Mouse (Mus musculus) forebrain, embryonic 12.5 days (tissue): ENCODE measurements around the gene Olfr51. TPM values are rescaled to one million over a fixed set of nuclear protein-coding genes. Genes with fewer than 3 reads are reported as not detected.
"Not testable (repeated sequence)": the region's sequence is repeated elsewhere in the genome, so short reads cannot be mapped to it uniquely, and the experiment has no call there.

ENCODE experiments used
- ATAC-seq: fragments of 200-750 bp; cut with Nextera tagmentation; 2 replicates; pipeline ENCODE4 v1.8.0; 2017; ENCODE audit warnings: moderate TSS enrichment; ENCODE audit not compliant: low FRiP score
- H3K27ac ChIP-seq: fragments of 300-500 bp; sonication (generic); 2 replicates; pipeline ENCODE4 v1.5.1; 2016; ENCODE audit warnings: mild to moderate bottlenecking
- H3K27me3 ChIP-seq: fragments of 300-500 bp; sonication (generic); 2 replicates; pipeline ENCODE4 v1.6.1; 2016; ENCODE audit warnings: mild to moderate bottlenecking
- H3K36me3 ChIP-seq: fragments of 300-500 bp; sonication (generic); replicated peaks from 2 replicates; pipeline ENCODE4 v1.6.1; 2016; ENCODE audit warnings: mild to moderate bottlenecking
- H3K4me1 ChIP-seq: fragments of 300-500 bp; sonication (generic); 2 replicates; pipeline ENCODE4 v1.6.1; 2016
- H3K4me2 ChIP-seq: fragments of 300-500 bp; sonication (generic); 2 replicates; pipeline ENCODE4 v1.6.1; 2016; ENCODE audit warnings: mild to moderate bottlenecking, moderate library complexity
- H3K4me3 ChIP-seq: fragments of 300-500 bp; sonication (generic); replicated peaks from 2 replicates; pipeline ENCODE4 v1.5.1; 2016; ENCODE audit warnings: mild to moderate bottlenecking
- H3K9ac ChIP-seq: fragments of 300-500 bp; sonication (generic); 2 replicates; pipeline ENCODE4 v1.6.1; 2016; ENCODE audit warnings: mild to moderate bottlenecking
- H3K9me3 ChIP-seq: fragments of 300-500 bp; sonication (generic); 2 replicates; pipeline ENCODE4 v1.6.1; 2016
- WGBS: fragments of 180-500 bp; shearing (Covaris S2); methylation state at CpG from one replicate; pipeline ENCODE4 v1.1.7; 2016; 5-methylcytosine and 5-hydroxymethylcytosine counted together
- polyA plus RNA-seq: library from polyadenylated mRNA; unstranded; fragments of >200 nt; fragmentation: Nextera tagmentation; extraction: Ambion mirVana; gene quantifications from 2 replicates; pipeline ENCODE4 v1.2.1, GENCODE M21; 2016

Olfr51 gene
- polyA plus RNA-seq, result not detected in 2 replicates

DNA sequence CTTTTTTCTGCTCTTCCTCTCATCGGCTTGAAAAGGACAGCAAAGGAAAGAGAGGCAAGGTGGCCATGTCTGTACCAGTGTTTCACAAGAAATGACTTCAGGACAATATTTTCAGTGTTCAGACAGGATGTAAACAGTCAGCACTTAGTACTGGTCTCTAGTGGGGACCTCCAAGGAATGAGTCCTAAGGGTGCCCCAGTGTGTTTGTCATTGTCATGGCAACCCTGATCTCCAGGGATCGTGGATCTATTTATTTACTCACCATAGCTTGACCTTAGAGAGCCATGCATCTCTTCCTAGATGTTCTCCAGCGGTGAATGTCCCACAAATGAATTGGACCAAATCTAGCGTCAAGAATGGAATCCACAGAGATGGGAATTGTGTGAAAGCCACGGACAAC lies at the start of gene Olfr51:
Gene Olfr51, plus strand, starts transcription at position 301 of the 400 bp plus-strand sequence.
- Histone ChIP-seq H3K4me3 (no peak within 1 kb of the TSS), H3K27ac (no peak within 1 kb of the TSS), H3K4me2 (no peak within 1 kb of the TSS), H3K36me3 (no peaks in the 10 kb centered on the region), H3K9me3 (no peaks in the 10 kb centered on the region), H3K4me1 (no peaks in the 10 kb centered on the region), H3K27me3 (no peaks in the 10 kb centered on the region; the same call in 1 of the 2 replicates), H3K9ac (no peak within 1 kb of the TSS)
- no peak for ATAC-seq
- WGBS, result 87% methylated on average over 5 of the region's 5 CpGs

DNA sequence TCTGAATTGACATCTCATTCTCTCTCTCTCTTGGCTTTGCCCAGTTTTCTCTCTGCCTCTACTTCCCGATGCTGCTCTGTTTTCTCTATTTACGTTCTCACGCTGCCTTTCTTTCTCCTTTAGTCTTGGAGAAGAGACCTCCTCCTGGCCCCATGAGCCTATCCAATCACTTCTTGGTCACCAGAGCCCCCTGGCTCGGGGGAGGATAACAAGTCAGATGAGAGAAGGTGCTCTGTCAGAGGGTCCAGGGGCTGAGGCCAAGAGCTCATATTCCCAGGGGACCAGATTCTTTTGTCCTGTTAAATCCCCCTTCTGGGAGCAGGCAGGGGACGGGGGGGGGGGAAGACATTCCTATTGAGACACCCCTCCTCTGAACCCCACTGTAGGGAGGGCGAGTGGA lies 49.7 kb upstream of the Olfr51 start, which contains the start of gene Prop1:
Gene Prop1, minus strand, starts transcription at position 101 of the 400 bp plus-strand sequence.
- H3K4me3 ChIP-seq, result no peak within 1 kb of the TSS
- H3K27me3 ChIP-seq, result no peaks in the 10 kb centered on the region
- WGBS, result 75% methylated on average over 6 of the region's 6 CpGs
- no peak for ATAC-seq
- no peaks in the 10 kb centered on the region for H3K9me3 ChIP-seq
- no peaks in the 10 kb centered on the region for H3K36me3 ChIP-seq
- H3K9ac ChIP-seq, result no peak within 1 kb of the TSS
- H3K4me1 ChIP-seq, result no peaks in the 10 kb centered on the region
- no peak within 1 kb of the TSS for H3K4me2 ChIP-seq
- no peak within 1 kb of the TSS for H3K27ac ChIP-seq

DNA sequence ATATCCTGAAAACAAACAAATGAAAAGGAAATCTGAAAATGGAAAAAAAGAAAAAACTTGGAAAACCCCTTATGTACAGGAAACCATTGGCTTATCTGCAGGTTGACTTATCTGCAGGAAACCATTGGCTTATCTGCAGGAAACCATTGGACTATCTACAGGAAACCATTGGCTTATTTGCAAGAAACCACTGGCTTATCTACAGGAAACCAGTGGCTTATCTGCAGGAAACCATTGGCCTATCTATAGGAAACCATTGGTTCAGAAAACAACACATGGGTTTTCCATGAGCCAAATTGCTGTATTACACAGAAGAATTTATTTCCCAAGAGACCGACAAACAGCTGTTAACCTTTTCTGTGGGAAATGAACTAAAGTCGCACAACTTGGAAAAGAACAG lies 38.5 kb upstream of the Olfr51 start:
- Histone ChIP-seq H3K4me2 (no peak overlapping the region), H3K9me3 (no peaks in the 10 kb centered on the region), H3K9ac (no peak overlapping the region), H3K4me1 (no peaks in the 10 kb centered on the region; the same call in 1 of the 2 replicates), H3K27ac (no peak overlapping the region), H3K36me3 (no peaks in the 10 kb centered on the region), H3K4me3 (no peak overlapping the region), H3K27me3 (no peaks in the 10 kb centered on the region)
- no peak for ATAC-seq
- 90% methylated on average over 2 of the region's 2 CpGs for WGBS

DNA sequence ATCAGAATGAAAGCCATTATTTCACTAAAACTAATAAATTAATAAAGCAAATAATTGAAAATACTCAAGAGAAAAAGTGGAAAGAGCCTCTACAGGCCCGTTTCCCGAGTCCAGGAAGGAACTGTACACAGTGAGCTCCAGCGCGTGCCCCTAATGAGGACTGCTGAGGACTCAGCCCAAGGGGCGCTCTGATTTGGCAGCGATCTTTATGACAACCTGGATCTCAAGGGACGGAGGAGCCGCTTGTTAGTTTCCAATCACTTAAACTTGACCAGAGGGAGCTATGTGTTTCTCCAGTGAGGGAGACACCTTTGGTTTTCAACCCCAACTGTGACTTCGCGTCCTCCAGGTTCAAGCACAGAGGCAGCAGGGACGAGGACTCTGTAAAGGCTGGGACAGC lies 37.2 kb upstream of the Olfr51 start, which contains the start of gene Olfr1378:
Gene Olfr1378, plus strand, starts transcription at position 301 of the 400 bp plus-strand sequence.
- H3K27ac ChIP-seq, result no peak within 1 kb of the TSS
- no peak within 1 kb of the TSS for H3K4me3 ChIP-seq
- H3K9ac ChIP-seq, result no peak within 1 kb of the TSS
- WGBS, result 92% methylated on average over 11 of the region's 11 CpGs
- H3K36me3 ChIP-seq, result no peaks in the 10 kb centered on the region
- H3K4me1 ChIP-seq, result no peaks in the 10 kb centered on the region; the same call in 1 of the 2 replicates
- no peak within 1 kb of the TSS for H3K4me2 ChIP-seq
- H3K9me3 ChIP-seq, result no peaks in the 10 kb centered on the region
- H3K27me3 ChIP-seq, result no peaks in the 10 kb centered on the region
- no peak for ATAC-seq

DNA sequence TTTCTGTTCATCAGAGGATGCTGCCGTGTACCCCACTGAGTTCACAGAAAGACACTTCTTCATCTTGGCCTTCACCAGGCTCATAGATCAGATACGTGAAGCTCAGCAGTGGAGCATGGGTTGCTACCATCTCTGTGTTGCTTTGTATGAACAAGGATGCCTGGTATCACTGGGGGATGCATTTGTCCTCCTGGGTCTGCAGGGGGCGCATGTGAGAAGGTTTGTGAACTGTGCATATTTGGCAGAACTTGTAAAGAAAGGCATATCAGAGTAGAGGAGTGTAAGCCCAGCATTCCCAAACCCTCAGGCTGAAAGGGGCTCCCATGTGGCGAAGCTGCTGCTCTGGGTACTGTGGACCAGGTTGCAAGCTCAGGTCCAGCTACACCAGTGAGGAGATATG lies 26.2 kb upstream of the Olfr51 start:
- Histone ChIP-seq H3K9ac (no peak overlapping the region), H3K27ac (no peak overlapping the region), H3K4me1 (no peaks in the 10 kb centered on the region), H3K27me3 (no peaks in the 10 kb centered on the region), H3K9me3 (no peaks in the 10 kb centered on the region), H3K4me3 (no peak overlapping the region), H3K4me2 (no peak overlapping the region), H3K36me3 (no peaks in the 10 kb centered on the region)
- ATAC-seq, result no peak
- 68% methylated on average over 4 of the region's 4 CpGs for WGBS

DNA sequence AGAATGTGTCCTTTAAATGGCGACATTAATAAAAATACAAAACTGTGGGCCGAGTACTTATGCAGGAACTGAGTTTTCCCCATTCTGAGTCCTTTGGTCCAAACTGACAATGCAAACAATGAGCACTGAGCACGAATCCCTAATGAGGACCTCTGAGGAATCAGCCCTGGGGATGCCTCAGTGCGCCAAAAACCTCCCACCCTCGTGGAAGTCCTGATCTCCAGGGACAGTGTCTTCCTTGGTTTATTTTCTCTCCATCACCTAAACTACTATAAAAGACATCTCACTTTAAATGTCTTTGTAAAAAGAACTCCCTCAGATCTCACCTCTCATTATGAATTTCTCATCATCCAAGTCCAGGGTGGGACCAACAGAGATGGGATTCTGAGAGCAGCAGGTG lies 21.7 kb upstream of the Olfr51 start, which contains the start of gene Olfr1377:
Gene Olfr1377, plus strand, starts transcription at position 301 of the 400 bp plus-strand sequence.
- ATAC-seq, result no peak
- WGBS, result 64% methylated on average over 5 of the region's 5 CpGs
- no peak within 1 kb of the TSS for H3K27ac ChIP-seq
- no peak within 1 kb of the TSS for H3K4me2 ChIP-seq
- H3K4me3 ChIP-seq, result no peak within 1 kb of the TSS
- H3K4me1 ChIP-seq, result no peaks in the 10 kb centered on the region
- no peaks in the 10 kb centered on the region for H3K9me3 ChIP-seq
- no peaks in the 10 kb centered on the region for H3K36me3 ChIP-seq
- no peak within 1 kb of the TSS for H3K9ac ChIP-seq
- no peaks in the 10 kb centered on the region for H3K27me3 ChIP-seq

DNA sequence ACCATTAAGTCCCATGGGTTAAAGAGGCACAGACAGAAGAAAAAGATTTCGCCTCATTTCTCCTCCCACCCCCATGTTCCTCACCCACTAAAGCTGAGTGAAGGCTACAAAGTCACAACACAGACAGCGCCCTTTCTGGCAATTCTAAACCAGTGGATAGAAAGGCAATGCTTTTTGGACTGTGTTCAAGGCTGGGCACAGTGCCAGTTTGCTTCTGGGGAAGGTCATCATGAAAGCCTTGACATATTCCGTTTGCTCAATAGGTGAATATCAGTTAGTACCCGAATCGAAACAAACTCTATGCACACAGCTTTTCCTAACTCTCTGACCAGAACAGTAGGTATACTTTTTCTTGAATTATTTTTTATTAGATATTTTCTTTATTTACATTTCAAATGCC lies 8.4 kb downstream of the Olfr51 start:
- no peak for ATAC-seq
- H3K4me1 ChIP-seq, result no peaks in the 10 kb centered on the region
- no peaks in the 10 kb centered on the region for H3K9me3 ChIP-seq
- no peak overlapping the region for H3K9ac ChIP-seq
- H3K4me3 ChIP-seq, result no peak overlapping the region
- H3K27me3 ChIP-seq, result no peaks in the 10 kb centered on the region
- WGBS, result 85% methylated on average over 5 of the region's 5 CpGs
- H3K27ac ChIP-seq, result no peak overlapping the region
- no peaks in the 10 kb centered on the region for H3K36me3 ChIP-seq
- H3K4me2 ChIP-seq, result no peak overlapping the region

DNA sequence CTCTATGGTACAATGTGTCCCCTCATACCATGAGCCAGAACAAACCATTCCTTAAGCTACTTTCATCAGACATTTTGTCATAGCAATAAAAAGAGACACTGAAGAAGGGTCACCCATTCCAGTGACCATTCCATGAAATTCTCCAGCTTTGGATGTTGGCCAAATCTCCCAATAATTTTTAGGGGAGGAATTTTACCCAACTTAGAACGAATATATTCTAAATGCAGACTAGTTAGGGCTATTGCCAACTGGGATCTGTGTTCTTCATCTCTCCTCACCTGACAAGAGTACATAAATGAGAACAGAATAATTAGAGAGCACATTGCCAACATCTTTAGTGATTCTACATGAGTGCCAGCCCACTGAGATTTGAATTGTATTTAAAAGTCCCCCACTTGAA lies 10.5 kb downstream of the Olfr51 start, which contains the start of gene Olfr54:
Gene Olfr54, plus strand, starts transcription at position 301 of the 400 bp plus-strand sequence.
- no peak within 1 kb of the TSS for H3K27ac ChIP-seq
- H3K27me3 ChIP-seq, result no peaks in the 10 kb centered on the region
- H3K9me3 ChIP-seq, result no peaks in the 10 kb centered on the region
- no peak for ATAC-seq
- WGBS, result 68% methylated on average over 1 of the region's 1 CpGs
- no peak within 1 kb of the TSS for H3K4me2 ChIP-seq
- H3K4me3 ChIP-seq, result no peak within 1 kb of the TSS
- no peak within 1 kb of the TSS for H3K9ac ChIP-seq
- no peaks in the 10 kb centered on the region for H3K4me1 ChIP-seq
- no peaks in the 10 kb centered on the region for H3K36me3 ChIP-seq

DNA sequence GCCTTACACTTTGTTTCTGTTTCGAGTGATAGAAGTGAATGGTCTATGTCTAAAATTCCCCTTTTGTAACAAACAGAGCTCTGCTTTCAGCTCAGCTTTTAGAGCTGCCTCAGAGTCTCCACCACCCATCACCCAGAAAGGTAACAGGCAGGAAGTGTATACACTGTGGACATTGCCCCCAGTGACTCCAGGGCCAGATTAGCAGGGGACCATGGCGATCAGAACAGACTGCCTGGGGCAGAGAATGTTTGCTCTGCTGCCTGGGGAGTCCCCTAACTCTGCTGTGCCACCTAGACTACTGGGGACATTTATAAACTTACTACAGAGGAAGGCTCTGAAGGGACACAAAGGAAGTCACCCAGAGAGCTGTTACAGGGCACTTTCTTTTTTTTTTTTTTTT lies 12.9 kb downstream of the Olfr51 start:
- no peaks in the 10 kb centered on the region for H3K27me3 ChIP-seq
- ATAC-seq, result no peak
- WGBS, result 48% methylated on average over 2 of the region's 2 CpGs
- H3K27ac ChIP-seq, result no peak overlapping the region
- no peaks in the 10 kb centered on the region for H3K4me1 ChIP-seq
- H3K9me3 ChIP-seq, result no peaks in the 10 kb centered on the region
- H3K4me3 ChIP-seq, result no peak overlapping the region
- H3K9ac ChIP-seq, result no peak overlapping the region
- H3K4me2 ChIP-seq, result no peak overlapping the region
- H3K36me3 ChIP-seq, result no peaks in the 10 kb centered on the region

DNA sequence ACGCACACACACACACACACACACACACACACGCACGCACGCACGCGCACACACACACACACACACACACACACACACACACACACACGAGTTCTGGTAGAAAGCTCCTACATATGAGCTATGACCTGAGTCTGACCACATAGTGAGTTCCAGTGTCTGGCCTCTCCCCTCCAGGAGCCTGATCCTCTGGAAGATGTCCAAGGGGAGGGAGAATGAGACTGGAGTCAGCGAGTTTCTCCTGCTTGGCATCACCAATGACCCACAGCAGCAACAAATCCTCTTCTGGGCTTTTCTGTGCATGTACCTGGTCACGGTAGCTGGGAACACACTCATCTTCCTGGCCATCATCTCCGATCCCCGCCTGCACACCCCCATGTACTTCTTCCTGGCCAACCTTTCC lies 23.4 kb downstream of the Olfr51 start:
- not testable (repeated sequence) for ATAC-seq, H3K9me3 ChIP-seq, H3K4me2 ChIP-seq, H3K27ac ChIP-seq, H3K4me1 ChIP-seq, H3K36me3 ChIP-seq, H3K27me3 ChIP-seq, H3K4me3 ChIP-seq, H3K9ac ChIP-seq
- whole genome bisulfite sequencing, result 90% methylated on average over 11 of the region's 11 CpGs

DNA sequence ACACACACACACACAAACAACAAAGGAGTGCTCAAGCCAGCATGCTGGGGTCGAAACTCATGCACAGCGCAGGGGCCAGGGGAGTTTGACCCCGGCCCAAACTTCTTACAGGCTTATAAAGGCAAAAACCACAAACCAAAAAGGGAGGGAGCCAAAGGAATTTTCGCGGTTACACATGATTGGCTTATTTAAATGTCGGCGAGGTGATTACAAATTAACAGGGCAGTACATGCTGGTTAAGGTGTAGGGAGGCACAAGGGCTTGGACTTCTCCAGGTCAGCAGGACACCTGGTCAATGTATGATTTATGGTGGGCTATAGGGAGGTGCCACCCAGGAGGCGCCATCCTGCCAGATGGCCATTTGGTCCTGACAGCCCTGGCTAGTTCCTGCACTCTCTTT lies 26.0 kb downstream of the Olfr51 start:
- H3K27ac ChIP-seq, H3K4me3 ChIP-seq, ATAC-seq, H3K4me2 ChIP-seq, H3K9me3 ChIP-seq, H3K9ac ChIP-seq, H3K36me3 ChIP-seq, H3K4me1 ChIP-seq, H3K27me3 ChIP-seq: not testable (repeated sequence)
- 84% methylated on average over 8 of the region's 8 CpGs for WGBS

DNA sequence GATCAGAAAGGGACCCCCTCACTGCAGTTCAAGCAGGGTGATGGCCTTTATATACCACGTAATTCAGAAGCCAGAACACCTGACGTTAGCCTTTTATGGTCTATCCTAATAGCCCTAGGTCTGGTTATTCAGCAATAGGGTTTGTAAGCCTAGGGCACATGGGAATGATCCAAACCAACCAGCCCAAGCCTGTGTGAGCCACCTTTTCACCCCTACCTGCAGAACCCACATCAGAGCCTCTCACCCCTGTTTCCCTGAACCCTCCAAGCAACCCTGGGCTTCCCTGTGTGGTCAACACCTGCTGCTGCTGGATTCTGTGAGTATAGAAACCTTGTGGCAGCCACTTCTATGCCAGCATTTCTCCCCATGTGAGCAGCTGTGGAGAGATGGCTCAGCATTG lies 26.8 kb downstream of the Olfr51 start:
- no peak overlapping the region for H3K27ac ChIP-seq
- no peaks in the 10 kb centered on the region for H3K4me1 ChIP-seq
- no peaks in the 10 kb centered on the region for H3K27me3 ChIP-seq
- no peak overlapping the region for H3K9ac ChIP-seq
- no peak overlapping the region for H3K4me3 ChIP-seq
- H3K9me3 ChIP-seq, result no peaks in the 10 kb centered on the region
- no peak overlapping the region for H3K4me2 ChIP-seq
- ATAC-seq, result no peak
- 63% methylated on average over 2 of the region's 2 CpGs for WGBS
- H3K36me3 ChIP-seq, result no peaks in the 10 kb centered on the region

DNA sequence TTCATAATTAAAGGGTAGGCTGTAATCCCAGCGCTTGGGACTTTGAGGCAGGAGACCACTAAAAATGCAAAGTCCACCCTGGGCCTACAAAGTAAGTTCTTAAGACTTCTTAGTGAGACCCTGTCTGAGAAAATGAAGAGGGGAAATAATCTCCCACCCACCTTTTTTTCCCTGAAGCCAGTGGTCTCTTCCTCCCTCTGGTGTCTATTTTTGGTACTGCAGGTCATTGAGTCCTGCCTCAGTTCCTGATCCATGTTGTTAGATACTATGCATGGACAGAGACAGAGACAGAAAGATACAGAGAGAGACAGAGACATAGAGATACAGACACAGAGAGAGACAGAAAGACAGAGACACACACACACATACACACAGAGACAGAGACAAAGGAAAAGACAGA lies 29.5 kb downstream of the Olfr51 start:
- Histone ChIP-seq H3K27ac (no peak overlapping the region), H3K36me3 (no peaks in the 10 kb centered on the region), H3K9me3 (no peaks in the 10 kb centered on the region), H3K4me3 (no peak overlapping the region), H3K9ac (no peak overlapping the region), H3K4me1 (no peaks in the 10 kb centered on the region), H3K27me3 (no peaks in the 10 kb centered on the region), H3K4me2 (no peak overlapping the region)
- ATAC-seq, result no peak
- WGBS, result 46% methylated on average over 1 of the region's 1 CpGs
